In the genomic region with DNA sequence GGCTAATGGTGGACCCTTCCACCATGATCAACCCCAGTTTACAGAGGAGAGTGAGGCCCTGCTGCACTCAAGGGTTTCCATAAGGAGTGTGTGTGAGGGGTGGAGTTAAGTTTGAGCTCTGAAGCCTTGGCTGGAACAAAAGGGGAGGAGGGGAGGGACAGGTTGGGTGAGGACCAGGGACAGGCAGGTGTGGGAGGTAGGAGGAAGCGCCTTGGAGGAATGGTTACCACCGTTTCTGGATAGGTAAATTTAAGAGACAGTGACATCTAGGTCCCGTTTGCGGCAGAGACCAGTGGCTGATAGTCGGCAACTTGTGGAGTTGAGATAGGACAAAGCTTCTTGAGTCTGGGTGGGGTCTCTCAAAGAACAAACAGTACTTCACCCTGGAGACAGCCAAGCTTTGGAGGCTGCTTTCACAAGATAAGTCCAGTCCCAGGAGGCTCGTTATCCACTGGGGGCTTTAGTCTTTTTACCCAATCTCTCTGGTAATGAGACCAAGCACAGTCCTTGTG, we compare ENCODE assay signal across 15 mouse cellular contexts. TPM values are rescaled to one million over a fixed set of nuclear protein-coding genes. Genes with fewer than 3 reads are reported as not detected.
DNase-seq lines count a peak whose midpoint lies in the region; ATAC-seq lines count a peak whose summit lies in the region.
"Had no signal": no experiment of that assay in that cellular context is flagged by ENCODE, and none has a peak within 500 bp of the region (broad histone marks: within the 10 kb centered on the region; RNA-seq: fewer than 3 reads in every experiment).

No protein-coding gene starts in this region.

- no peak for DNase-seq in neural tube, embryonic 10.5 days (ENCODE audit: extremely low spot score, low spot score)
- DNase-seq in c-Kit-positive CD71-negative TER-119-negative erythroid progenitor cells, embryonic 14.5 days (ENCODE audit: low read depth): peak; percentile 54
- DNase-seq in liver: peak; percentile 74
- no peak for DNase-seq in thymus, postnatal 4 days
- no peak for DNase-seq in gastrocnemius, postnatal 4 days (ENCODE audit: low spot score in 2 of 2)
- DNase-seq in right cerebral cortex, postnatal 25 days: no peak
- DNase-seq: cerebellum, adult 11 months; heart, adult 11 months; layer of hippocampus, postnatal 36 days; lung, adult 2 months had no signal

- no peaks in the 10 kb centered on the region for H3K27me3 ChIP-seq in neural tube, embryonic 14.5 days (ENCODE audit: control insufficient read depth, insufficient read depth, low read length)
- no peaks in the 10 kb centered on the region for H3K27me3 ChIP-seq in stomach, embryonic 15.5 days (replicated peaks)
- H3K27me3 ChIP-seq: CH12.LX had no signal

- H3K4me3 ChIP-seq in neural tube, embryonic 14.5 days (ENCODE audit: low read depth, low read length): no peak overlapping the region
- no peak overlapping the region for H3K4me3 ChIP-seq in stomach, embryonic 15.5 days (replicated peaks)

- H3K4me1 ChIP-seq in neural tube, embryonic 14.5 days (ENCODE audit: control insufficient read depth, insufficient read depth, low read length): no peaks in the 10 kb centered on the region
- 0 out of 2 replicates have a peak, but pooled peaks cover 2% of the 10 kb centered on the region for H3K4me1 ChIP-seq in stomach, embryonic 15.5 days

- no peak overlapping the region for H3K9ac ChIP-seq in neural tube, embryonic 14.5 days (replicated peaks; ENCODE audit: low read depth, low read length)
- no peak overlapping the region for H3K9ac ChIP-seq in stomach, embryonic 15.5 days

- no peak overlapping the region for H3K4me2 ChIP-seq in neural tube, embryonic 14.5 days (ENCODE audit: low read depth, low read length)
- H3K4me2 ChIP-seq in stomach, embryonic 15.5 days: no peak overlapping the region

- H3K27ac ChIP-seq in neural tube, embryonic 14.5 days (ENCODE audit: low read depth, low read length): no peak overlapping the region
- H3K27ac ChIP-seq in stomach, embryonic 15.5 days: no peak overlapping the region

- no peaks in the 10 kb centered on the region for H3K9me3 ChIP-seq in neural tube, embryonic 14.5 days (ENCODE audit: control insufficient read depth, low read length)
- no peaks in the 10 kb centered on the region for H3K9me3 ChIP-seq in stomach, embryonic 15.5 days

- 0 out of 2 replicates have a peak, but pooled peaks have one; percentile 21 for ATAC-seq in neural tube, embryonic 14.5 days (ENCODE audit: low read depth)
- ATAC-seq in stomach, embryonic 15.5 days (ENCODE audit: insufficient read depth, low FRiP score, low read depth): peak; percentile 71; the same call in 1 of the 2 replicates
- ATAC-seq: activated CD4-positive, CD25-positive, alpha-beta regulatory T cell, adult 4 months; forebrain, embryonic 16.5 days had no signal

- WGBS in neural tube, embryonic 14.5 days: 77% methylated on average over 6 of the region's 6 CpGs
- WGBS in stomach, embryonic 15.5 days: 59% methylated on average over 6 of the region's 6 CpGs

- no peaks in the 10 kb centered on the region for H3K36me3 ChIP-seq in neural tube, embryonic 14.5 days (ENCODE audit: control insufficient read depth, insufficient read depth, low read length)
- no peaks in the 10 kb centered on the region for H3K36me3 ChIP-seq in stomach, embryonic 15.5 days

RNA-seq across cellular contexts. Expression of a gene that starts 12.8 kb away (rescaled TPM):
- polyA plus RNA-seq in neural tube, embryonic 14.5 days (2014; fragmentation: Nextera tagmentation; extraction: Ambion mirVana): 97.1 and 112 TPM in 2 replicates
- polyA plus RNA-seq in stomach, embryonic 15.5 days (2015; fragmentation: Nextera tagmentation; extraction: Ambion mirVana): 52.2 and 54.1 TPM in 2 replicates
- 10 to 100 TPM; 34.9 to 38.7 TPM for total RNA-seq in gastrocnemius, postnatal 4 days (2021)

RNA-seq across cellular contexts. Expression of a gene that starts 29.1 kb away (rescaled TPM):
- polyA plus RNA-seq in neural tube, embryonic 14.5 days (2014; fragmentation: Nextera tagmentation; extraction: Ambion mirVana): 20.1 and 22.2 TPM in 2 replicates
- 10.6 and 12.5 TPM in 2 replicates for polyA plus RNA-seq in stomach, embryonic 15.5 days (2015; fragmentation: Nextera tagmentation; extraction: Ambion mirVana)
- 10 to 100 TPM; 10.3 to 11.5 TPM for total RNA-seq in gastrocnemius, postnatal 4 days (2021)

Comparison
In these comparisons a context has a peak if more than half of its experiments do, and no peak if none do; other contexts are left out.
1. DNase-seq: peak in c-Kit-positive CD71-negative TER-119-negative erythroid progenitor cells, embryonic 14.5 days (single experiment) and liver (single experiment); none in neural tube, embryonic 10.5 days (single experiment), thymus, postnatal 4 days (single experiment), gastrocnemius, postnatal 4 days (0 of 2) and right cerebral cortex, postnatal 25 days (single experiment).